Mouse (Mus musculus) neural tube, embryonic 14.5 days (tissue): ENCODE measurements around the gene Spag6. TPM values are rescaled to one million over a fixed set of nuclear protein-coding genes. Genes with fewer than 3 reads are reported as not detected.

ENCODE experiments used
- ATAC-seq: fragments of 200-750 bp; cut with Nextera tagmentation; 2 replicates; pipeline ENCODE4 v1.8.0; 2017; ENCODE audit warnings: low read depth, mild to moderate bottlenecking, moderate TSS enrichment, moderate library complexity
- H3K27ac ChIP-seq: fragments of 300-500 bp; sonication (generic); 2 replicates; pipeline ENCODE4 v1.5.1; 2014; ENCODE audit warnings: low read depth, mild to moderate bottlenecking, control low read depth, low read length, moderate library complexity, mixed read lengths
- H3K27me3 ChIP-seq: fragments of 300-500 bp; sonication (generic); 2 replicates; pipeline ENCODE4 v1.6.1; 2014; ENCODE audit warnings: low read length; ENCODE audit not compliant: control insufficient read depth, insufficient read depth
- H3K36me3 ChIP-seq: fragments of 300-500 bp; sonication (generic); 2 replicates; pipeline ENCODE4 v1.6.1; 2014; ENCODE audit warnings: low read length, mixed read lengths; ENCODE audit not compliant: control insufficient read depth, insufficient read depth
- H3K4me1 ChIP-seq: fragments of 300-500 bp; sonication (generic); 2 replicates; pipeline ENCODE4 v1.6.1; 2014; ENCODE audit warnings: low read length; ENCODE audit not compliant: control insufficient read depth, insufficient read depth
- H3K4me2 ChIP-seq: fragments of 300-500 bp; sonication (generic); 2 replicates; pipeline ENCODE4 v1.6.1; 2014; ENCODE audit warnings: mild to moderate bottlenecking, low read depth, low read length, control low read depth
- H3K4me3 ChIP-seq: fragments of 300-500 bp; sonication (generic); 2 replicates; pipeline ENCODE4 v1.5.1; 2014; ENCODE audit warnings: low read depth, low read length, control low read depth, mixed read lengths
- H3K9ac ChIP-seq: fragments of 300-500 bp; sonication (generic); replicated peaks from 2 replicates; pipeline ENCODE4 v1.6.1; 2014; ENCODE audit warnings: low read depth, mild to moderate bottlenecking, control low read depth, low read length, mixed read lengths
- H3K9me3 ChIP-seq: fragments of 300-500 bp; sonication (generic); 2 replicates; pipeline ENCODE4 v1.6.1; 2016; ENCODE audit warnings: low read length; ENCODE audit not compliant: control insufficient read depth
- WGBS: fragments of 180-500 bp; shearing (Covaris S2); extraction: QIAGEN DNeasy Blood & Tissue Kit; methylation state at CpG from one replicate; pipeline ENCODE4 v1.1.7; 2014; 5-methylcytosine and 5-hydroxymethylcytosine counted together
- polyA plus RNA-seq: library from polyadenylated mRNA; unstranded; fragments of >200 nt; fragmentation: Nextera tagmentation; extraction: Ambion mirVana; gene quantifications from 2 replicates; pipeline ENCODE4 v1.2.1, GENCODE M21; 2014

The Spag6 gene
- polyA plus RNA-seq, 1 experiment from 2014 or later: not detected

GRCm38 (mm10) chr2:18690756-18691155, 3.1 kb upstream of the Spag6 start:
- Histone ChIP-seq H3K4me2 (no peak overlapping the region; the same call in 1 of the 2 replicates), H3K36me3 (no peaks in the 10 kb centered on the region), H3K9me3 (no peaks in the 10 kb centered on the region), H3K27me3 (peaks cover 50% of the 10 kb centered on the region), H3K4me3 (peak overlapping the region; percentile 39; the same call in 1 of the 2 replicates), H3K4me1 (peaks cover 10% of the 10 kb centered on the region), H3K27ac (no peak overlapping the region), H3K9ac (no peak overlapping the region)
- under 1% methylated on average over 9 of the region's 9 CpGs for WGBS
- no peak for ATAC-seq

DNA sequence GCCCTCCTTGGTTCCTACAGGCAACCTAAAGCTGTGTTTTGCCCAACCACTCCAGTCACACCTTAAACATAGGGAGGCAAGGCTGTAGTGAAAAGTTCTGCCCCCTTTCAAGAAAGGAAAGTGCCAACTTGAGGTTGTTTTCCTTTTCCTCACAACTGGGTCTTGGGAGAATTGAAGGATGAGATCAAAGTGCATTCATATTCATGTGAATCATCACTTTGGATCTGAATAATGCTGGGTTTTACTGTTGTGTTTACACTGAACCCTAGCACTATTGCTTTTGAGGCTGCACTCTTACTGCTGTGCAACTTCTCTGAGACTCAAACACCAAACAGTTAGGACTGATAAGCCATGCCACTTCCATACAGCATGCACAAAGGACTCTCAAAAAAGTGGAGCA, 1.8 kb upstream of the Spag6 start:
- Histone ChIP-seq H3K27ac (no peak overlapping the region), H3K9me3 (no peaks in the 10 kb centered on the region), H3K36me3 (no peaks in the 10 kb centered on the region), H3K4me2 (no peak overlapping the region), H3K4me1 (peaks cover 10% of the 10 kb centered on the region), H3K27me3 (peaks cover 50% of the 10 kb centered on the region), H3K9ac (no peak overlapping the region), H3K4me3 (no peak overlapping the region)
- ATAC-seq: no peak

DNA sequence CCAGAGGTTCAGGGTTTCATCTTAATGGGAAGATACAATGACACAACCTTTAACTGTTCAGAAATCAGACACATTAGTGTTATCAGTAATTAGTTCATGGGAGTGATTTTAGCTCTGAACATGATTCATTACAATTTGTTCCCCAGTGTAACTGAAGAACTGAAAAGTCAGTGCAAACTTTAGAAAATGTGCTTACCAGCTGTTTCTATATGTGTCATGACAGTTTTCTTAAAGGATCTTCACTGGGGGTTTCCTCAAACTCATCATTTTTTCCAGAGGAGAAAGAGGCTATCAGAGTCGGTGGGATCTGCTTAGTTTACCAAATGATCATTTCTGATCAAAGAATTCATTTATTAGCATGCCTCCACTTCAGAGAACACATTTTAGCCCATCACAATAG, 1.3 kb upstream of the Spag6 start:
- no peak overlapping the region for H3K4me2 ChIP-seq
- H3K27ac ChIP-seq: no peak overlapping the region
- no peak overlapping the region for H3K9ac ChIP-seq
- ATAC-seq: no peak
- no peak overlapping the region for H3K4me3 ChIP-seq
- no peaks in the 10 kb centered on the region for H3K9me3 ChIP-seq
- peaks cover 10% of the 10 kb centered on the region for H3K4me1 ChIP-seq
- WGBS: 2% methylated on average over 1 of the region's 1 CpGs
- H3K27me3 ChIP-seq: peaks cover 46% of the 10 kb centered on the region
- no peaks in the 10 kb centered on the region for H3K36me3 ChIP-seq

DNA sequence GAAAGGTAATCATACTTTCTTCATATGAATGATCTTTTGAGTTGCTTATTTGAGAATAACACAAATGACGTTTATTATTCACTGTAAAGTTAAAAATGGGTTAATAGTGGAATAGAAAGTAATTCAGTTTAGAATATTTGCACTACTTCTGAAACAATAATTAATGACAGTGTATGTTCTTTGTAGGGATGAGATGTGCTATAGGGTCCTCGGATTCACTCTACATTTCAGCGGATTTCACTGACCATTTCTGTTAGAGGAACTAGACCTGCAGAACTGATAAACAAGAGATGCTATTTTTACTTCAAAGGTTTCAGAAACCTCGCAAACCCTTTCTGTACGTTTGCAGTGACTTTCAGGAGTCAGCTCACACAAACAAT, 351 bp upstream of the Spag6 start:
- WGBS: under 1% methylated on average over 5 of the region's 5 CpGs
- ATAC-seq: no peak
- peak overlapping the region; percentile 45 for H3K4me3 ChIP-seq
- no peak overlapping the region for H3K27ac ChIP-seq
- H3K4me2 ChIP-seq: peak overlapping the region; percentile 87; the same call in 1 of the 2 replicates
- H3K27me3 ChIP-seq: peaks cover 46% of the 10 kb centered on the region
- no peaks in the 10 kb centered on the region for H3K36me3 ChIP-seq
- H3K9me3 ChIP-seq: no peaks in the 10 kb centered on the region
- peaks cover 10% of the 10 kb centered on the region for H3K4me1 ChIP-seq
- H3K9ac ChIP-seq: no peak overlapping the region; the same call in 1 of the 2 replicates

GRCm38 (mm10) chr2:18694611-18694950, 749 bp downstream of the Spag6 start:
- H3K4me2 ChIP-seq: peak overlapping the region; percentile 87
- 0% methylated on average over 19 of the region's 20 CpGs for WGBS
- H3K9ac ChIP-seq: peak overlapping the region; percentile 60
- peaks cover 10% of the 10 kb centered on the region for H3K4me1 ChIP-seq
- no peaks in the 10 kb centered on the region for H3K9me3 ChIP-seq
- peak; percentile 25; the same call in 1 of the 2 replicates for ATAC-seq
- H3K4me3 ChIP-seq: peak overlapping the region; percentile 45
- H3K27me3 ChIP-seq: peaks cover 47% of the 10 kb centered on the region
- no peaks in the 10 kb centered on the region for H3K36me3 ChIP-seq
- no peak overlapping the region for H3K27ac ChIP-seq

- Histone ChIP-seq H3K4me1 (peaks cover 7% of the 10 kb centered on the region), H3K27ac (no peak overlapping the region), H3K4me3 (no peak overlapping the region), H3K4me2 (no peak overlapping the region), H3K9me3 (no peaks in the 10 kb centered on the region), H3K9ac (no peak overlapping the region), H3K36me3 (no peaks in the 10 kb centered on the region), H3K27me3 (peaks cover 52% of the 10 kb centered on the region)
- WGBS: 2% methylated on average over 8 of the region's 8 CpGs
- ATAC-seq: no peak
These were observed 1.3 kb downstream of the Spag6 start for GRCm38 (mm10) chr2:18695163-18695562.

DNA sequence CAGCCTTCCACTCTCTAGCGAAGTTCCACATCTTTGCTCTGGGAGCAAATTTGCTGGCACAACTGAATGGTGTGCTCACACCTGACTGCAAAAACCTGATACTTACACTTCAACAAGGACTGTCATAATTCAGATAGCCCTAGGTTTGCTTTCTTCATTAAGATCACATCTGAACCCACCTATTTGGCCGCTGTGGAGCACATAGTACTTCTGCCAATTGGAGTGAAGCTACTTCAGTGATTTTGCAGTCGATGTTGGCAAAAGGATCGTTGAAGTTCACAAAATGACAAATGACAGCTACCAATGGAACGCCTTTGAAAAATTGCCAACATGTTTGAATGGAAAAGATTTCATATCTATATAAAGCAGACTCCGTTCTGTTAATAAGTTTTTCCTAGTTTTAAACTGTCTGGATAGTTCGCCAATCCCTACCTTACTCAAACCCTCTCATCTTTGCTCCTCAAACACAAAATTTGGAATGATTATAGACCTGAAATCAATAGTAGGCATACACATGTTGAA, 1.9 kb downstream of the Spag6 start:
- no peak for ATAC-seq
- Histone ChIP-seq H3K9ac (no peak overlapping the region), H3K27me3 (peaks cover 58% of the 10 kb centered on the region), H3K9me3 (no peaks in the 10 kb centered on the region), H3K4me1 (peaks cover 7% of the 10 kb centered on the region), H3K36me3 (no peaks in the 10 kb centered on the region), H3K27ac (no peak overlapping the region), H3K4me3 (no peak overlapping the region), H3K4me2 (no peak overlapping the region)
- 4% methylated on average over 7 of the region's 7 CpGs for WGBS

GRCm38 (mm10) chr2:18697591-18698244, 3.9 kb downstream of the Spag6 start:
- H3K9me3 ChIP-seq: no peaks in the 10 kb centered on the region
- H3K4me3 ChIP-seq: no peak overlapping the region
- no peak for ATAC-seq
- H3K9ac ChIP-seq: no peak overlapping the region
- 2% methylated on average over 4 of the region's 4 CpGs for WGBS
- peaks cover 7% of the 10 kb centered on the region for H3K4me1 ChIP-seq
- H3K4me2 ChIP-seq: no peak overlapping the region
- no peaks in the 10 kb centered on the region for H3K36me3 ChIP-seq
- no peak overlapping the region for H3K27ac ChIP-seq
- peaks cover 60% of the 10 kb centered on the region for H3K27me3 ChIP-seq

GRCm38 (mm10) chr2:18698663-18699385, 5.0 kb downstream of the Spag6 start:
- H3K9me3 ChIP-seq: no peaks in the 10 kb centered on the region
- no peak overlapping the region for H3K9ac ChIP-seq
- H3K27ac ChIP-seq: no peak overlapping the region
- peaks cover 54% of the 10 kb centered on the region for H3K27me3 ChIP-seq
- H3K36me3 ChIP-seq: no peaks in the 10 kb centered on the region
- WGBS: under 1% methylated on average over 56 of the region's 56 CpGs
- peak; percentile 52; the same call in 1 of the 2 replicates for ATAC-seq
- H3K4me2 ChIP-seq: no peak overlapping the region
- H3K4me1 ChIP-seq: peaks cover 6% of the 10 kb centered on the region
- no peak overlapping the region for H3K4me3 ChIP-seq
